Mouse (Mus musculus) MEL (cell line): Measurements from ENCODE around the gene Dera. TPM values are rescaled to one million over a fixed set of nuclear protein-coding genes. Genes with fewer than 3 reads are reported as not detected.

Experiments used
- DNase-seq: peaks from one replicate; pipeline ENCODE4 v3.0.0; 2011; ENCODE audit warnings: low read depth, low spot score
- H3K27ac ChIP-seq: 2 replicates; pipeline ENCODE4 v1.5.1; 2012; ENCODE audit warnings: low read depth, mild to moderate bottlenecking, control low read depth, low read length, moderate library complexity; ENCODE audit not compliant: control insufficient read depth
- H3K27me3 ChIP-seq, 2 experiments: fragments of 150-350 bp in 1 of 2; sonication (generic) in 1 of 2; 2 replicates each; pipeline ENCODE4 v1.6.1; 2012; ENCODE audit warnings: low read length in 2 of 2, mild to moderate bottlenecking in 2 of 2, improper control_type of control experiment in 1 of 2, moderate library complexity in 1 of 2; ENCODE audit not compliant: insufficient read depth in 2 of 2, control insufficient read depth in 1 of 2
- H3K36me3 ChIP-seq, 2 experiments: 2 replicates each; pipeline ENCODE4 v1.6.1; 2012 to 2014; ENCODE audit warnings: low read length in 2 of 2, improper control_type of control experiment in 1 of 2, inconsistent platforms in 1 of 2, mild to moderate bottlenecking in 1 of 2; ENCODE audit not compliant: insufficient read depth in 2 of 2, control insufficient read depth in 1 of 2
- H3K4me1 ChIP-seq, 2 experiments: fragments of 150-350 bp in 1 of 2; sonication (generic) in 1 of 2; 2 replicates each; pipeline ENCODE4 v1.6.1; 2012; ENCODE audit warnings: low read length in 2 of 2, improper control_type of control experiment in 1 of 2, mild to moderate bottlenecking in 1 of 2; ENCODE audit not compliant: insufficient read depth in 2 of 2, control insufficient read depth in 1 of 2
- H3K4me3 ChIP-seq, 2 experiments: fragments of 150-350 bp in 1 of 2; sonication (generic) in 1 of 2; 2 replicates each; pipeline ENCODE4 v1.5.1; 2012; ENCODE audit warnings: low read depth in 2 of 2, low read length in 2 of 2, mild to moderate bottlenecking in 2 of 2, moderate library complexity in 2 of 2, control low read depth in 1 of 2, improper control_type of control experiment in 1 of 2; ENCODE audit not compliant: control insufficient read depth in 1 of 2, insufficient read depth in 1 of 2
- H3K79me2 ChIP-seq: 2 replicates; pipeline ENCODE4 v1.6.1; 2012; ENCODE audit warnings: mild to moderate bottlenecking, low read length, moderate library complexity; ENCODE audit not compliant: control insufficient read depth, poor library complexity, insufficient read depth
- H3K9ac ChIP-seq: 2 replicates; pipeline ENCODE4 v1.6.1; 2012; ENCODE audit warnings: low read depth, mild to moderate bottlenecking, control low read depth, low read length, moderate library complexity; ENCODE audit not compliant: control insufficient read depth, poor library complexity, severe bottlenecking
- H3K9me3 ChIP-seq: fragments of 150-350 bp; sonication (generic); replicated peaks from 2 replicates; pipeline ENCODE4 v1.6.1; 2012; ENCODE audit warnings: mild to moderate bottlenecking, low read length, improper control_type of control experiment, moderate library complexity; ENCODE audit not compliant: insufficient read depth
- CHD1 ChIP-seq: IDR thresholded peaks from 2 replicates; pipeline ENCODE4 v1.6.1; 2012; ENCODE audit warnings: low read depth, mild to moderate bottlenecking, inconsistent platforms, low read length, improper control_type of control experiment
- CHD2 ChIP-seq: IDR thresholded peaks from 2 replicates; pipeline ENCODE4 v1.6.1; 2011; ENCODE audit warnings: low read length, improper control_type of control experiment
- E2F4 ChIP-seq: IDR thresholded peaks from 2 replicates; pipeline ENCODE4 v1.6.1; 2011; ENCODE audit warnings: low read depth, low read length, improper control_type of control experiment, borderline replicate concordance
- ETS1 ChIP-seq: IDR thresholded peaks from 2 replicates; pipeline ENCODE4 v1.6.1; 2012; ENCODE audit warnings: low read depth, mild to moderate bottlenecking, inconsistent platforms, low read length, improper control_type of control experiment, moderate library complexity
- JUND ChIP-seq: IDR thresholded peaks from 2 replicates; pipeline ENCODE4 v1.6.1; 2011; ENCODE audit warnings: low read depth, mild to moderate bottlenecking, improper control_type of control experiment, low read length
- KAT2A ChIP-seq: conservative IDR thresholded peaks from 2 replicates; pipeline ENCODE4 v1.6.1; 2012; ENCODE audit warnings: low read depth, low read length, improper control_type of control experiment, inconsistent platforms
- MEF2A ChIP-seq: IDR thresholded peaks from 2 replicates; pipeline ENCODE4 v1.6.1; 2014; ENCODE audit warnings: low read depth, mild to moderate bottlenecking, inconsistent platforms, low read length, improper control_type of control experiment; ENCODE audit not compliant: poor library complexity, insufficient replicate concordance, severe bottlenecking; ENCODE audit errors: extremely low read depth
- MXI1 ChIP-seq: IDR thresholded peaks from 2 replicates; pipeline ENCODE4 v1.6.1; 2011; ENCODE audit warnings: mild to moderate bottlenecking, low read depth, low read length, improper control_type of control experiment
- POLR2AphosphoS5 ChIP-seq: IDR thresholded peaks from 2 replicates; pipeline ENCODE4 v1.6.1; 2012; ENCODE audit warnings: low read depth, borderline replicate concordance, mild to moderate bottlenecking, inconsistent platforms, low read length, moderate library complexity, mixed read lengths
- RAD21 ChIP-seq: IDR thresholded peaks from 2 replicates; pipeline ENCODE4 v1.6.1; 2011; ENCODE audit warnings: mild to moderate bottlenecking, low read depth, low read length, improper control_type of control experiment
- SIN3A ChIP-seq: IDR thresholded peaks from 2 replicates; pipeline ENCODE4 v1.6.1; 2012; ENCODE audit warnings: low read length, improper control_type of control experiment, inconsistent platforms
- TAL1 ChIP-seq: IDR thresholded peaks from 2 replicates; pipeline ENCODE4 v1.6.1; 2012; ENCODE audit warnings: mild to moderate bottlenecking, inconsistent platforms, low read length, moderate library complexity, mixed read lengths
- TCF12 ChIP-seq: IDR thresholded peaks from 2 replicates; pipeline ENCODE4 v1.6.1; 2014; ENCODE audit warnings: low read depth, mild to moderate bottlenecking, inconsistent platforms, low read length, improper control_type of control experiment, moderate library complexity
- UBTF ChIP-seq: IDR thresholded peaks from 2 replicates; pipeline ENCODE4 v1.6.1; 2012; ENCODE audit warnings: low read depth, mild to moderate bottlenecking, inconsistent platforms, low read length, improper control_type of control experiment, moderate library complexity, borderline replicate concordance; ENCODE audit not compliant: insufficient read depth
- USF1 ChIP-seq: IDR thresholded peaks from 2 replicates; pipeline ENCODE4 v1.6.1; 2014; ENCODE audit warnings: low read depth, mild to moderate bottlenecking, inconsistent platforms, low read length, improper control_type of control experiment, moderate library complexity
- ZKSCAN1 ChIP-seq: IDR thresholded peaks from 2 replicates; pipeline ENCODE4 v1.6.1; 2012; ENCODE audit warnings: low read depth, mild to moderate bottlenecking, inconsistent platforms, low read length, improper control_type of control experiment, moderate library complexity
- ZMIZ1 ChIP-seq: IDR thresholded peaks from 2 replicates; pipeline ENCODE4 v1.6.1; 2012; ENCODE audit warnings: low read depth, mild to moderate bottlenecking, inconsistent platforms, low read length, improper control_type of control experiment, moderate library complexity
- polyA plus RNA-seq, 2 experiments: library from polyadenylated mRNA; stranded (reverse) in 1 of 2; unstranded in 1 of 2; fragments of >175 nt in 1 of 2; fragments of >200 nt in 1 of 2; gene quantifications; 2 replicates each; pipeline versions ENCODE4 v1.2.1 to v1.2.4; 2012; ENCODE audit warnings: low replicate concordance in 2 of 2, low read depth in 1 of 2; ENCODE audit not compliant: insufficient read length in 2 of 2, insufficient read depth in 1 of 2, missing spikeins in 1 of 2
- total RNA-seq: library from RNA; depleted of rRNA; stranded (reverse); fragments of 300-350 nt; gene quantifications from 2 replicates; pipeline ENCODE4 v1.2.3, GENCODE M21; 2012

Gene Dera
- total and polyA plus RNA-seq, 3 experiments = 39.4 to 56.9 TPM; not detected in 1

DNA sequence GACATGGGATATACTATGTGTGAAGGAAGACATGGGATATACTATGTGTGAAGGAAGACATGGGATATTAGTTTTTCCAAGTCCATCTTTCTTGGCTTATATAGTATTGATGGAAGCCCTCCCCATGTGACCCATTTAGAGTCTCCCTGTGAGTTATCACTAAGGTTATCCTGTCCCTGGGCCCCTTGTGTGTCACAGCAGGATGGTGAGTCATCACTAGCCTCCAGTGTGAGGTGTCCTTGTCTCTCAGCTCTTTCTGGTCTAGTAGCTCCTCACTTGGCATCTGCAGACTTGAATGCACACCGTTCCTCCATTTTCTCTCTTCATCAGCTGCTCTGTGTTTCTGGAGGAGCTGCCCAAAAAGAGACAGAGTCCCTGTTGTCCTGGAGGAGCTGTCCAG is 59.7 kb downstream of the Dera start:
- Histone ChIP-seq H3K4me1 (peaks cover 0 to 2% of the 10 kb centered on the region in 2 experiments; a peak in 1 of 4 replicates), H3K27me3 (no peaks in the 10 kb centered on the region), H3K79me2 (no peaks in the 10 kb centered on the region), H3K9ac (no peak overlapping the region), H3K36me3 (peaks cover 0 to 2% of the 10 kb centered on the region in 2 experiments; a peak in 1 of 4 replicates), H3K9me3 (no peaks in the 10 kb centered on the region), H3K27ac (no peak overlapping the region), H3K4me3 (no peak overlapping the region)
- DNase-seq = peak; percentile 47
- TF ChIP-seq CHD1 (no peak), JUND (0 out of 2 replicates have a peak, but pooled peaks have one; percentile 51)

GRCm38 (mm10) chr6:137816508-137816907 is 62.2 kb downstream of the Dera start:
- Histone ChIP-seq H3K9me3 (no peaks in the 10 kb centered on the region), H3K4me1 (peaks cover 0 to 2% of the 10 kb centered on the region in 2 experiments; a peak in 1 of 4 replicates)
- no peak for DNase-seq
- no peak for TF ChIP-seq TCF12
- no peak for TF ChIP-seq ZMIZ1
- TF ChIP-seq POLR2AphosphoS5 = no peak
- TF ChIP-seq USF1 = no peak
- TF ChIP-seq UBTF = no peak
- no peak for TF ChIP-seq MEF2A
- no peak for TF ChIP-seq CHD2
- no peak for TF ChIP-seq E2F4
- TF ChIP-seq TAL1 = no peak
- no peak for TF ChIP-seq ZKSCAN1
- TF ChIP-seq RAD21 = no peak
- no peak for TF ChIP-seq ETS1
- no peak for TF ChIP-seq KAT2A
- no peak for TF ChIP-seq SIN3A
- no peak for TF ChIP-seq MXI1
- TF ChIP-seq, all 39 proteins: peak for 0
- Histone ChIP-seq H3K27ac (no peak overlapping the region), H3K36me3 (peaks cover 0 to 2% of the 10 kb centered on the region in 2 experiments; a peak in 1 of 4 replicates), H3K27me3 (no peaks in the 10 kb centered on the region), H3K9ac (no peak overlapping the region), H3K4me3 (no peak overlapping the region), H3K79me2 (no peaks in the 10 kb centered on the region)
